Mouse (Mus musculus) frontal cortex, postnatal 25 days (tissue): Measurements from ENCODE around the gene Myl4.

ENCODE experiments used
- DNase-seq, 2 experiments: peaks; one replicate each; pipeline ENCODE4 v3.0.0; 2022; ENCODE audit warnings: low spot score in 2 of 2

Gene Myl4

GRCm38 (mm10) chr11:104631306-104631705, 80.8 kb downstream of the Myl4 start:
- DNase-seq: no peak

DNA sequence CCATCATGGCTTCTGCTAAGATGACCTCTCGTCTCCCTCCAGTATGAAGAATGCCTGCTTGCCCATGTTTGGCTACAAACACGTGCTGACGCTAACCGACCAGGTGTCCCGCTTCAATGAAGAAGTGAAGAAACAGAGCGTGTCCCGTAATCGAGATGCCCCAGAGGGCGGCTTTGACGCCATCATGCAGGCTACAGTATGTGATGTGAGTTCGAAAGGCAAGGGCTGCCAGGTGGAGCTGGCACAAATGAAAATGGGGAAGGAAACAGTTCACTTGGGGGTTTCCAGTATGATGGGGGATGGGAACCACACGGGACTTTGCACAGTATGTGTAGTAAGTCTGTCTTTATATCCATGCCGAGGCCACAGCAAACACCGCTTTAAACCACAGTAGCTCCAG, 86.5 kb downstream of the Myl4 start:
- no peak for DNase-seq

- DNase-seq: no peak
Measured at GRCm38 (mm10) chr11:104638006-104638405, 87.5 kb downstream of the Myl4 start.

DNA sequence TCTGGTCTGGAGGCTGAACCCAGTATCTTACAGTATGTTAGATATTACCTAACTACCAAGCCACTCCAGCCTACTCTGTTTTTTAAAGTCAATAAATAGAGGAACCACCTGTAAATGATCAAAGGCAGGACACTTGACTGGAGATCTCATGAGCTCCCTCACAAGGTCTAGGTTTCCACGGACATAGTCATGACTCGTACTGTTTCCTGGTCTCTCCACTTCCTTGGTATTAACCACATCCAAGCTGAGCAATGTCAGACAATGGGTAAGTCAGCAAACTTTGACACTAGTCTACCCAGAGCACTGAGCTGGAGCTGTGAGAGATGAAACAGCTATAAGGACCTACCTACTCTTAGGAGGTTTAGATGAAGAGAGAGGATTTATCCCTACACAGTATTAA, 88.4 kb downstream of the Myl4 start:
- DNase-seq: no peak

- DNase-seq: no peak
Measured at GRCm38 (mm10) chr11:104639634-104640033, 89.2 kb downstream of the Myl4 start.

DNA sequence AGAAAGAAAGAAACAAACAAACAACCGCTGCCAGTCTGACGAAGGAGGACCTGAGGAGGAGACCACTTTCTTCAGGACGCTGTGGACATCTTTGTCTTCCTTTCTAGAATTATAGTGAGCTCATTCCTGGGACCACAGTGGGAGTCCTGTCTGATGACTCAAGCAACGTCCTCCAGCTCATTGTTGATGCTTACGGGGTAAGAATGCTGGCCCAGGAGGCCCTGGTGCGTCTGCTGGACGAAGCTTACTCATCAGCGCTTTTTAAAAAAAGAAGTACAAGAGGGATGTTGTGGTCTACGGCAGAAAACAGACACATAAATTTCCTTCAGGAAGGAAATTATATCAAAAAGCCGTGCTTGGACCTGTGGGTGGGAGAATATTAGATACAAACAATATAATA, 90.4 kb downstream of the Myl4 start:
- no peak for DNase-seq

GRCm38 (mm10) chr11:104643236-104643635, 92.8 kb downstream of the Myl4 start:
- DNase-seq: no peak
